Mouse (Mus musculus) thymus, adult 2 months (tissue): ENCODE measurements at regions not wholly inside any gene's neighbourhood (a gene's known extent, or its start where the extent isn't known, plus 50 kb on each side); places are given as distances from the start of the nearest gene placed in this dataset.

Source experiments
- DNase-seq: peaks from one replicate; pipeline ENCODE4 v3.0.0; 2021
- H3K27ac ChIP-seq: fragments of 200-500 bp; 2 replicates; pipeline ENCODE4 v1.5.1; 2012; ENCODE audit warnings: low read length, control low read depth; ENCODE audit not compliant: control insufficient read depth, insufficient read depth
- H3K27me3 ChIP-seq: fragments of 200-500 bp; 2 replicates; pipeline ENCODE4 v1.6.1; 2012; ENCODE audit warnings: mild to moderate bottlenecking, low read length, moderate library complexity, mixed read lengths; ENCODE audit not compliant: control insufficient read depth, insufficient read depth
- H3K36me3 ChIP-seq: fragments of 200-500 bp; 2 replicates; pipeline ENCODE4 v1.6.1; 2012; ENCODE audit warnings: mild to moderate bottlenecking, low read length, moderate library complexity; ENCODE audit not compliant: control insufficient read depth, insufficient read depth
- H3K4me1 ChIP-seq: fragments of 200-500 bp; replicated peaks from 2 replicates; pipeline ENCODE4 v1.6.1; 2012; ENCODE audit warnings: low read length; ENCODE audit not compliant: control insufficient read depth, insufficient read depth
- H3K4me3 ChIP-seq: fragments of 200-500 bp; 2 replicates; pipeline ENCODE4 v1.5.1; 2012; ENCODE audit warnings: mild to moderate bottlenecking, low read length, control low read depth, moderate library complexity; ENCODE audit not compliant: control insufficient read depth, insufficient read depth
- CTCF ChIP-seq: fragments of 200-500 bp; IDR thresholded peaks from 2 replicates; pipeline ENCODE4 v1.5.1; 2012; ENCODE audit warnings: mild to moderate bottlenecking, control low read depth, low read length, moderate library complexity, borderline replicate concordance; ENCODE audit not compliant: control insufficient read depth, poor library complexity, insufficient read depth; ENCODE audit errors: extremely low read depth
- POLR2A ChIP-seq: fragments of 200-500 bp; IDR thresholded peaks from 2 replicates; pipeline ENCODE4 v1.6.1; 2012; ENCODE audit warnings: mild to moderate bottlenecking, low read length, control low read depth, moderate library complexity; ENCODE audit not compliant: control insufficient read depth, poor library complexity, insufficient read depth; ENCODE audit errors: extremely low read depth
- WGBS: fragments of 180-500 bp; shearing (Covaris S2); methylation state at CpG from one replicate; pipeline ENCODE4 v1.1.7; 2018; 5-methylcytosine and 5-hydroxymethylcytosine counted together

- Histone ChIP-seq H3K36me3 (no peaks in the 10 kb centered on the region), H3K27me3 (no peaks in the 10 kb centered on the region), H3K4me1 (no peaks in the 10 kb centered on the region), H3K27ac (no peak overlapping the region), H3K4me3 (no peak overlapping the region)
- 93% methylated on average over 8 of the region's 8 CpGs for WGBS
- DNase-seq: no peak
- TF ChIP-seq POLR2A: no peak
- TF ChIP-seq CTCF: no peak
Observed at GRCm38 (mm10) chr4:56018212-56018611, 485.9 kb upstream of the Klf4 start.

GRCm38 (mm10) chr4:56015481-56015880 is 483.2 kb upstream of the Klf4 start:
- DNase-seq: no peak
- no peaks in the 10 kb centered on the region for H3K36me3 ChIP-seq
- TF ChIP-seq POLR2A (no peak), CTCF (no peak)
- no peak overlapping the region for H3K4me3 ChIP-seq
- WGBS: 97% methylated on average over 7 of the region's 7 CpGs
- H3K27ac ChIP-seq: no peak overlapping the region
- no peaks in the 10 kb centered on the region for H3K4me1 ChIP-seq
- H3K27me3 ChIP-seq: no peaks in the 10 kb centered on the region

- H3K27me3 ChIP-seq: no peaks in the 10 kb centered on the region
- no peak overlapping the region for H3K4me3 ChIP-seq
- H3K4me1 ChIP-seq: no peaks in the 10 kb centered on the region
- 84% methylated on average over 2 of the region's 2 CpGs for WGBS
- H3K27ac ChIP-seq: no peak overlapping the region
- DNase-seq: no peak
- TF ChIP-seq POLR2A: no peak
- TF ChIP-seq CTCF: no peak
- no peaks in the 10 kb centered on the region for H3K36me3 ChIP-seq
Observed at GRCm38 (mm10) chr4:56008287-56008686, 476.0 kb upstream of the Klf4 start.

- DNase-seq: no peak
Observed at GRCm38 (mm10) chr4:56004227-56004626, 472.0 kb upstream of the Klf4 start.

GRCm38 (mm10) chr4:56001312-56001731 is 469.1 kb upstream of the Klf4 start:
- 95% methylated on average over 3 of the region's 3 CpGs for WGBS
- Histone ChIP-seq H3K4me3 (no peak overlapping the region), H3K4me1 (no peaks in the 10 kb centered on the region), H3K27me3 (no peaks in the 10 kb centered on the region), H3K27ac (no peak overlapping the region), H3K36me3 (no peaks in the 10 kb centered on the region)
- DNase-seq: no peak
- TF ChIP-seq CTCF: no peak
- TF ChIP-seq POLR2A: no peak

More at GRCm38 (mm10) chr4:56004227-56004626, 472.0 kb upstream of the Klf4 start:
- Histone ChIP-seq H3K36me3 (no peaks in the 10 kb centered on the region), H3K4me1 (no peaks in the 10 kb centered on the region), H3K27ac (no peak overlapping the region), H3K27me3 (no peaks in the 10 kb centered on the region), H3K4me3 (no peak overlapping the region)
- TF ChIP-seq POLR2A (no peak), CTCF (no peak)
- 90% methylated on average over 5 of the region's 5 CpGs for WGBS

GRCm38 (mm10) chr4:55984026-55984425 is 451.8 kb upstream of the Klf4 start:
- Histone ChIP-seq H3K4me1 (no peaks in the 10 kb centered on the region), H3K4me3 (no peak overlapping the region), H3K27me3 (no peaks in the 10 kb centered on the region), H3K27ac (no peak overlapping the region), H3K36me3 (no peaks in the 10 kb centered on the region)
- DNase-seq: no peak
- TF ChIP-seq CTCF: no peak
- TF ChIP-seq POLR2A: no peak

- WGBS: 94% methylated on average over 4 of the region's 4 CpGs
- DNase-seq: no peak
- no peaks in the 10 kb centered on the region for H3K27me3 ChIP-seq
- H3K36me3 ChIP-seq: no peaks in the 10 kb centered on the region
- no peak for TF ChIP-seq CTCF
- TF ChIP-seq POLR2A: no peak
- H3K4me3 ChIP-seq: no peak overlapping the region
- H3K4me1 ChIP-seq: no peaks in the 10 kb centered on the region
- no peak overlapping the region for H3K27ac ChIP-seq
Observed at GRCm38 (mm10) chr4:55978539-55978938, 446.3 kb upstream of the Klf4 start.
